Mouse (Mus musculus) frontal cortex, postnatal 14 days (tissue): ENCODE measurements around the gene Dpp4.

ENCODE experiments used
- DNase-seq, 2 experiments: peaks; one replicate each; pipeline ENCODE4 v3.0.0; 2022; ENCODE audit warnings: low spot score in 2 of 2

Dpp4 gene

DNA sequence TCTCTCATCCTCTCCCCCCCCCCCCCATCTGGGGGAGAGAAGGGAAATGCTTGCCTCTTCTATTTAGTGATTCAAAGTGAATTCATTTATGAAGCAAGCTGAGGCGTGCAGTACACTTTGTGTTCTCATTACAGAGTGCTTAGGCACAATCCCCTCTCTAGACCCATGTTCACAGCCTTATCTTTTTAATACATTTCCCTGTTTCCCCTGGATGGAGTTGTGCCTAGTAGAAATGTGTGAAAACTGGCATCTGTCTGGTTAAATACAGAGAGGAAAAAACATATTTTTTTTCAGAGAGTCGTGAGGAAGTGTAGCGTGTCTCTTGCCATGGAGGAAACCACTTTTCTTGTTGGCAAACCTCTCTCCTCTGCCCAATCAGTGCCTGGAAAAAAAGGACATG is 50.5 kb downstream of the Dpp4 start:
- DNase-seq: no peak

DNA sequence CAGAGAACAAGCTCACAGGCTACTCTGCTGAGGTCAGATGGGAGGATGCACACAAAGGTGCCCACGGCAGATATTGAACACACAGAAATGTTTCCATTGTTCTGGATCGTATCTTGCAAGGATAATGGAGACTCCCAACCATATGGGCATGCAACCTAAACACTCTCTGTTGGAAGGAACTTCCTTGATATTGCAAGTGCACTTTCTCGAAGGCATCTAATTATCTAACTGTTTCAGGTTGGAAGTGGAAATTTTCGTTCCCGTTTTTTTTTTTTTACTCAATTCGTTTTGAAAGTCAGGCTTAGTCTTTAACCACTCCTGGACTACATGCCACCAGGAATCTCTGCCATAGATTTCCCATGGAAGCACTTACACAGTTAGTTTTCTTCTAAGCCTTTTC is 51.2 kb downstream of the Dpp4 start:
- no peak for DNase-seq

DNA sequence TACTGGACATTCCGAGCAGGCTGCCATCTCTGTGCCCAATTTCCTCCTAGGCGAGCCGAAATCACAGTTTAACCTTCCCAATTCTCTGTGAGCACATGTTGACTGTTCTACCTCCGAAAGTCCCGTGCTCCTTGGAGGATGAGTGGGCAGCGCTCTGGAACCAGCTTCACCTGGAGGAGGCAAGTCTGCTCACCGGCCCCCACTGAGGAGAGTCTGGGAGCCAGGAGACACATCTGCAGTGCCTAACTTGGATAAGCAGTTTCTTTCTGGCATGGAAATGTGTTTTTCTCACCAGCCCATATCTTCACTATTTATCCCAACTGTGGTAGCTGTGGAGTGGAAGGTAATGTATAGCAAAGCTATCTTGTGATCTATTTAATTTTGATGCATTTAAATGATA is 54.8 kb downstream of the Dpp4 start:
- no peak for DNase-seq

GRCm38 (mm10) chr2:62356606-62357005 is 55.4 kb downstream of the Dpp4 start:
- DNase-seq: no peak

DNA sequence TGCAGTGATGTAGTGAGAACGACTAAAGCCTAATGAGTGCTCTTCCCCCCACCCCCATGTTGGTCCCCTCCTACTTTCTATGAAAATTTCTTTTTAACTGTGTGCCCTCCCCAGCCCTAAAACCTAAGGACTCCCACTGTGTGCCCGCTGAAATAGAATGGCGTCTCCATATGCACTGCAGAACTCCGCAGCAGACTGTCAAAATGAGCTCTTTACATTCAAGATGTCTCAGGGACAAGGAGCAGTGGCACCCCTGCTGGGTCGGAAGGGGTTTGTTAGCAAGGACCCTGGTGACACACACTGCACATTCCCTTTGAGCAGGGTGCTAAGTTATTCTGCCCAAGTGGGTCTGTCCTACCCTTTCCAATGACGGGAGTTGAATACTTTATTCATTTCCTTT is 56.3 kb downstream of the Dpp4 start:
- DNase-seq: no peak

DNA sequence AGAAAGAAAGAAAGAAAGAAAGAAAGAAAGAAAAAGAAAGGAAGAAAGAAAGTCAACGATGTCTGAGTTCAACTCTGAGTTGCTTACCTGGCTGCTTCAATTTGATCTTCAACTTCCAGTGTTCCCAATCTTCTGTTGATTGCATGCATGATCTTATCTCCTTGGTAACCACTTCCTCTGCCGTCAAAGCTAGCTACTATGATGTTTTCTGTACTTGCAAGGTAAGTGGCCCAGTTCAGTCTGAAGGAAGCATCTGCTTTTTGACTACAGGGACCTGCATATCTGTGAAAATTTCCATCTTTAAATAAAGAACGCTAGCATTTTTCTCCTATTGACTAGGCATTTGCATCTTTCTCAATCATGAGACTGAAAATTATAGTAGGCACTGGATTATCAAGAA is 60.0 kb downstream of the Dpp4 start:
- no peak for DNase-seq

DNA sequence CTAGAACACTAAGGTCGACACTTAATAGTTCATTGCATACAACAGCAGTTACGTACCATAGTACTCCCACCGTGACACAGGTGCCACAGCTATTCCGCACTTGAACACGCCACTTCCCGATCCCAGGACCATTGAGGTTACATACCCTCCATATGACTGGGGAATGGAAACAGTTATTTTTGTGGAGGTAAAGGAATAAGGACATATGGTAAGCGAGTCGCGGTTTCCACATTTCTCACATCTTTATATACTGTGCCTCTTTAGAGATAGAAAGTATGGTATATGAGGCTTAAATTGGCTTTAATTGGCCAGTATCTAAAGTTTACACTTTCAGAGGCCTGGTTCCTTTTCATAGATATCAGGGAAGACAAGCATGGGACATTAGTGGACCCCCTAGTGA is 64.3 kb downstream of the Dpp4 start:
- DNase-seq: no peak

GRCm38 (mm10) chr2:62346771-62347170 is 65.3 kb downstream of the Dpp4 start:
- DNase-seq: no peak

DNA sequence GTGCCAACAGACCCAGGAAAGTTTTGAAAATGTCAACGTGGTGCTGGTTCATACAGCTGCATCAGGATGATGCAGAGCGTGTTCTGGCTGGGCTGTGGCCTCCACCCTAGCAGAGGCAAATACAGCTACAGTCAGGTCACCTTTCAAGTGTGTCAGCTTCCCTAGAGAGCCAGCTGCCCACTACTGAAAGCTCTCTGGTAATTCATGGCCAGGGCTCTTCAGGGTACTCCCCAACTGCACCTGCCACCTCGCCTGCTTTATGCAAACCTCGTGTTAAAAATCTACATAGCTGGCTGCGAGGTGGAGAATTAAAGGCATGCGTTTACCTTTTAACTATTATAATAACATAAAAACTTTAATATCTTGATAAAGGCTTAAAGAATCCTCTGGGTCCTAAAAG is 67.7 kb downstream of the Dpp4 start:
- DNase-seq: no peak

DNA sequence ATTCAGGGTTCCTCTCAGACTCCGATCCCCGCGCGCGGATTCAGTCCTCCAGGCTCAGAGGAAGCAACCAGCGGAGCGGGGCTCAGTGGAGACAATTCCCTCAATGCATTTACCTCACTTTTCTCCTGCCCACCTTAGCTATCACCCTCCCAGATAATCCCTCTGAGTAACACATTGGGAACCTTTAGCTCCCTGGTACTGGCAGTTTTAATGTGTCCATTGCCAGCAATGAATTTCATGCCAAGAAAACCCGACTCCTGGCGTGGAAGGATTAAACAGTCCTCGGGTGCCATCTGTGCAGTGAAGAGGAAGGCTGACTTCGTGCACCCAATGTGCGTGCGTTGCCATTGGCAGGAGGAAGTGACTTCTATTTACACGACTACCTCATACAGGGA is 70.3 kb downstream of the Dpp4 start:
- no peak for DNase-seq

- no peak for DNase-seq
Observed at GRCm38 (mm10) chr2:62341061-62341733, 70.8 kb downstream of the Dpp4 start.

- DNase-seq: no peak
Observed at GRCm38 (mm10) chr2:62339222-62339944, 72.6 kb downstream of the Dpp4 start.

DNA sequence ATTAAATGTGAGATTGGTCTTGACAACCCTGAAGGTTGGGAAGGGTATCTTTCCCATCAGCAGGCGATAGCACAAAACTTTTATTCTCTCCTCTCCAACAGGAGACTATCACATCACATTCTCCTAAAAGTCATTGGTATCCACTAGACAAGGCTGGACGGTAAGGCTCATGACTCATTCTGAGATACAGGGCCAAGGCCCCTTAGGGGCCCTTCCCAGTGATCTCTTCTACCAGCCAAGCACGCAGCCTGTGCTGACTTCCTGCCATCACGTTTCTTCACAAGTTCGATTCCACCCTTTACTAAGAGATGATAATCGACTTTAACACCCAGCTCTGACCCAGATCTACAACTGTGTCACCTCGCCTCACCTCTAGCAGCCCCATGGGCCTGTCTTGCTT is 74.9 kb downstream of the Dpp4 start:
- no peak for DNase-seq

- DNase-seq: no peak
Observed at GRCm38 (mm10) chr2:62334397-62335243, 77.4 kb downstream of the Dpp4 start.

- no peak for DNase-seq
Observed at GRCm38 (mm10) chr2:62332465-62332864, 79.6 kb downstream of the Dpp4 start.

GRCm38 (mm10) chr2:62331913-62332312 is 80.1 kb downstream of the Dpp4 start:
- DNase-seq: no peak

DNA sequence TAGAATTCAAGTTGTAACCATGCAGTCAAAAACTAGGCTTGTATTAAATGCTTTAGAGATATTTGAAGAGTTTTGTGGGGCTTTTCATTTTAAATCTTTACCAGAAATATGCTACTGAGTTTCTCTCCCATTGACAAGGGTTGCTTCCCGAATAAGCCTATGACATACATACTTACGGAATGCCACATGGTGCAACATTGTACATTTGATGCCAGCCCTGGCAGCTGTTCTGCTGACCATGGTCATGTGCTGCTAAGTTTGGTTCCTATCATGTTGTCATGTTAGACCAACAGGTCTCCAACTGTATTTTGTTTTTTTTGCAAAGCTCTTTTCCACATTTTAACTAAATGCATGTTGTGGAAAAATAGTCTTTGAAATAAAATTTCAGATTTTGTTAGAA is 86.6 kb downstream of the Dpp4 start:
- no peak for DNase-seq

DNA sequence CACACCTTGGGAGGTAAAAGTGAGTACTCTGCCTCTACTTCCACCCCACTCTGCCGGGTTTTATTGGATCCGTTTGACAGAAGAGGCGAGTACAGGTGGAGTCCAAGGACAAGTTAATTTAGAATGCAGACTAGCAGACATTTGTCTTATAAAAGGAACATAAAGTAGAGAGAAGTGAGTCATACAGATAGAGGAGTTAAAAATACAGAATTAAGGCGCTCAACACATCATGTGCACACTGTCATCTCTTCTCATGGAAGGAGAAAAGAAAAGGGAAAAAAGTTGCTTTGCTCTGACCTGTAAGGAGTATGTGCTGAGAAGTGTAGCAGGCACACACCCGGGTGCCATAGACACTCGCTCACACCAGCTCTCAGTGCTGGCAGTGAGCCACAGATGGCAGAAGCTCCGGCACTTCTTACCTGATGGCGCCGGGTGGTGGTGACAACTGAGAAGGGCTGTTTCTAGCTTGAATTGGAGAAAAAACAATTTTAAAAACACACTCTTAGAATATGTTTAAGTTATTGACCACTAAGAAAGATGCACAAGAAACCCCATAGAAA is 88.9 kb downstream of the Dpp4 start:
- no peak for DNase-seq

GRCm38 (mm10) chr2:62319489-62319888 is 92.5 kb downstream of the Dpp4 start:
- DNase-seq: no peak

GRCm38 (mm10) chr2:62316930-62317329 is 95.1 kb downstream of the Dpp4 start:
- no peak for DNase-seq

DNA sequence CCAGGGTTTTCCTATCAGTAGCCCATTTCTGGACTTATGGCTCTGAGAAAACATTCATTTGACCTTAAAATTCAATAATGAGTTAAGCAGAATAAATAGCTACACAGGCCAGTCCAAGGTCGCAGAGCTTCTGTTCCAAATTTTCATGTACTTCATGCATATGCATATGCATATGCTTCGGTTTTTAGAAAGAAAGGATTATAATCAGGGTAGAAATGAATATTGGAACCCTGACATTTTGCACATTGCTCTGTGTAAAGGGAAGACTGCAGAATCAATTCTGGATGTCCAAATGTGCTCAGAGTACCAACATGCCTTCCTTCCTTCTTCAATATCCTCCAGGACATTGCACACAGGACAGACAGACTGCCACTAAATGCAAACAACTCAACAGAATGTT is 104.6 kb downstream of the Dpp4 start:
- no peak for DNase-seq

- DNase-seq: no peak
Observed at GRCm38 (mm10) chr2:62306978-62307377, 105.1 kb downstream of the Dpp4 start.
